ENCODE assay signal across 20 mouse cellular contexts in the genomic region with DNA sequence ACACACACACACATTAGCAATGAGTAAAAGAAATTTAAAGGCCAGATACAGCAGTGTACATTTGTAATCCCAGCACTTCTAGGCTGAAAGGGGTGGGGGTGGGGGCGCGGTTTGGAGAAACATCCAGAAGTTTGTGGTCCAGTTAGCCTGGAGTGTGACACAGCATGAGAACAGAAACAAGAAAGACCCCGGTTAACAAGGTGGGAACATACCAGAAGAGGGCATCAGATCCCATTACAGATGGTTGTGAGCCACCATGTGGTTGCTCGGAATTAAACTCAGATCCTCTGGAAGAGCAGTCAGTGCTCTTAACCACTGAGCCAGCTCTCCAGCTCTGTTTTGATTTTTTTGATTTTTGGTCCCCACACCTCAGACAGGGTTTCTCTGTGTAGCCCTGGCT. TPM values are rescaled to one million over a fixed set of nuclear protein-coding genes. Genes with fewer than 3 reads are reported as not detected.
DNase-seq lines count a peak whose midpoint lies in the region; ATAC-seq and TF ChIP-seq lines count a peak whose summit lies in the region.
"Had no signal": no experiment of that assay in that cellular context is flagged by ENCODE, and none has a peak within 500 bp of the region (broad histone marks: within the 10 kb centered on the region; RNA-seq: fewer than 3 reads in every experiment).

No protein-coding gene starts in this region.

- WGBS in forebrain, postnatal 0 days: 43% methylated on average over 4 of the region's 4 CpGs
- 58% methylated on average over 4 of the region's 4 CpGs for WGBS in forebrain, embryonic 11.5 days
- WGBS in stomach, postnatal 0 days: 40% methylated on average over 4 of the region's 4 CpGs

- no peaks in the 10 kb centered on the region for H3K36me3 ChIP-seq in forebrain, postnatal 0 days (ENCODE audit: insufficient read depth)
- no peaks in the 10 kb centered on the region for H3K36me3 ChIP-seq in forebrain, embryonic 11.5 days (ENCODE audit: control insufficient read depth, insufficient read depth, low read length)
- H3K36me3 ChIP-seq in MEL (ENCODE audit: control insufficient read depth in 1 of 2, insufficient read depth in 2 of 2, low read length in 2 of 2): no peaks in the 10 kb centered on the region
- H3K36me3 ChIP-seq in stomach, postnatal 0 days (ENCODE audit: control insufficient read depth, insufficient read depth, low read length): no peaks in the 10 kb centered on the region
- H3K36me3 ChIP-seq: embryonic facial prominence, embryonic 13.5 days; hindbrain, embryonic 13.5 days had no signal

- no peak overlapping the region for H3K27ac ChIP-seq in forebrain, postnatal 0 days (ENCODE audit: low read depth, low read length)
- H3K27ac ChIP-seq in forebrain, embryonic 11.5 days (ENCODE audit: low read depth, low read length): no peak overlapping the region
- H3K27ac ChIP-seq in layer of hippocampus, adult 2 months: no peak overlapping the region
- H3K27ac ChIP-seq in MEL (ENCODE audit: control insufficient read depth, low read depth, low read length): no peak overlapping the region
- H3K27ac ChIP-seq in stomach, postnatal 0 days (replicated peaks): no peak overlapping the region
- no peak overlapping the region for H3K27ac ChIP-seq in gastrocnemius, adult 2 months
- H3K27ac ChIP-seq: embryonic facial prominence, embryonic 13.5 days; forebrain, embryonic 13.5 days; hindbrain, embryonic 13.5 days had no signal

- TF ChIP-seq RAD21 in MEL (IDR thresholded peaks at IDR 0.05; ENCODE audit: low read depth, low read length): no peak

- H3K4me1 ChIP-seq in forebrain, postnatal 0 days (ENCODE audit: insufficient read depth): no peaks in the 10 kb centered on the region
- peaks cover 10% of the 10 kb centered on the region; the same call in 1 of the 2 replicates for H3K4me1 ChIP-seq in forebrain, embryonic 11.5 days (replicated peaks; ENCODE audit: control insufficient read depth, insufficient read depth, low read length)
- no peaks in the 10 kb centered on the region for H3K4me1 ChIP-seq in MEL (ENCODE audit: control insufficient read depth in 1 of 2, insufficient read depth in 2 of 2, low read length in 2 of 2)
- H3K4me1 ChIP-seq in stomach, postnatal 0 days (replicated peaks; ENCODE audit: control insufficient read depth, insufficient read depth): peaks cover 13% of the 10 kb centered on the region

- no peaks in the 10 kb centered on the region for H3K9me3 ChIP-seq in forebrain, postnatal 0 days (ENCODE audit: low read length)
- H3K9me3 ChIP-seq in forebrain, embryonic 11.5 days (ENCODE audit: control insufficient read depth, low read length): no peaks in the 10 kb centered on the region
- no peaks in the 10 kb centered on the region for H3K9me3 ChIP-seq in MEL (replicated peaks; ENCODE audit: insufficient read depth, low read length)
- no peaks in the 10 kb centered on the region for H3K9me3 ChIP-seq in stomach, postnatal 0 days (ENCODE audit: control insufficient read depth, low read length)
- H3K9me3 ChIP-seq: forebrain, embryonic 13.5 days; hindbrain, embryonic 13.5 days had no signal

- TF ChIP-seq POLR2A in MEL (IDR thresholded peaks at IDR 0.05; ENCODE audit: control insufficient read depth in 1 of 2, insufficient read depth in 1 of 2, low read depth in 1 of 2, low read length in 2 of 2, poor library complexity in 1 of 2): no peak

- H3K9ac ChIP-seq in forebrain, postnatal 0 days: no peak overlapping the region
- no peak overlapping the region for H3K9ac ChIP-seq in forebrain, embryonic 11.5 days (ENCODE audit: low read length)
- H3K9ac ChIP-seq in MEL (ENCODE audit: control insufficient read depth, low read depth, low read length, poor library complexity, severe bottlenecking): no peak overlapping the region
- no peak overlapping the region for H3K9ac ChIP-seq in stomach, postnatal 0 days (ENCODE audit: low read length)
- H3K9ac ChIP-seq: embryonic facial prominence, embryonic 13.5 days; forebrain, embryonic 13.5 days; hindbrain, embryonic 13.5 days had no signal

- peak; percentile 28; the same call in 1 of the 2 replicates for TF ChIP-seq CTCF in forebrain, postnatal 0 days (IDR thresholded peaks at IDR 0.05; ENCODE audit: low read depth)
- TF ChIP-seq CTCF in layer of hippocampus, adult 2 months (conservative IDR thresholded peaks at IDR 0.05): peak; percentile 24; the same call in 1 of the 2 replicates
- peak in 1 of 3 experiments; percentile 30; a peak in 1 of 6 replicates for TF ChIP-seq CTCF in MEL (IDR thresholded peaks at IDR 0.05 in 2 of 3, conservative IDR thresholded peaks at IDR 0.05 in 1 of 3; ENCODE audit: control insufficient read depth in 1 of 3, insufficient read depth in 1 of 3, low read depth in 2 of 3, low read length in 3 of 3, poor library complexity in 1 of 3, severe bottlenecking in 1 of 3)
- TF ChIP-seq CTCF in stomach, postnatal 0 days (IDR thresholded peaks at IDR 0.05; ENCODE audit: low read depth): peak; percentile 40
- TF ChIP-seq CTCF in gastrocnemius, adult 2 months (IDR thresholded peaks at IDR 0.05): no peak

- no peak for DNase-seq in forebrain, postnatal 0 days
- no peak for DNase-seq in forebrain, embryonic 11.5 days (ENCODE audit: low spot score)
- no peak for DNase-seq in layer of hippocampus, adult 2 months (ENCODE audit: low spot score in 2 of 2)
- no peak for DNase-seq in layer of hippocampus, adult 9-10 months (ENCODE audit: low spot score)
- no peak for DNase-seq in MEL (ENCODE audit: low read depth, low spot score)
- no peak for DNase-seq in stomach, postnatal 0 days (ENCODE audit: low spot score)
- no peak for DNase-seq in gastrocnemius, adult 2 months
- DNase-seq: adrenal gland, postnatal 14 days; cerebellum, adult 11-12 months; cerebellum, adult 9-10 months; cerebellum, postnatal 36 days; gastrocnemius, postnatal 36 days; heart, adult 11 months; heart, postnatal 10 days; heart, postnatal 4 days had no signal

- no peaks in the 10 kb centered on the region for H3K27me3 ChIP-seq in forebrain, postnatal 0 days (ENCODE audit: insufficient read depth, low read length)
- H3K27me3 ChIP-seq in forebrain, embryonic 11.5 days (ENCODE audit: control insufficient read depth, insufficient read depth, low read length): no peaks in the 10 kb centered on the region
- peaks cover 8 to 11% of the 10 kb centered on the region in 2 experiments for H3K27me3 ChIP-seq in MEL (ENCODE audit: control insufficient read depth in 1 of 2, insufficient read depth in 2 of 2, low read length in 2 of 2)
- H3K27me3 ChIP-seq in stomach, postnatal 0 days (ENCODE audit: control insufficient read depth, insufficient read depth, low read length): no peaks in the 10 kb centered on the region
- H3K27me3 ChIP-seq: forebrain, embryonic 13.5 days had no signal

- no peak for TF ChIP-seq EP300 in MEL (IDR thresholded peaks at IDR 0.05; ENCODE audit: low read depth in 1 of 2, low read length in 2 of 2)
- no peak for TF ChIP-seq EP300 in stomach, postnatal 0 days (optimal IDR thresholded peaks at IDR 0.05)

- no peak overlapping the region for H3K4me3 ChIP-seq in forebrain, postnatal 0 days (ENCODE audit: low read depth, low read length)
- no peak overlapping the region for H3K4me3 ChIP-seq in forebrain, embryonic 11.5 days (ENCODE audit: low read depth, low read length)
- no peak overlapping the region for H3K4me3 ChIP-seq in layer of hippocampus, adult 2 months
- no peak overlapping the region for H3K4me3 ChIP-seq in MEL (ENCODE audit: control insufficient read depth in 1 of 2, insufficient read depth in 1 of 2, low read depth in 2 of 2, low read length in 2 of 2)
- no peak overlapping the region for H3K4me3 ChIP-seq in stomach, postnatal 0 days (ENCODE audit: low read depth, low read length)
- no peak overlapping the region for H3K4me3 ChIP-seq in gastrocnemius, adult 2 months
- H3K4me3 ChIP-seq: embryonic facial prominence, embryonic 13.5 days; forebrain, embryonic 13.5 days; hindbrain, embryonic 13.5 days had no signal

- intact Hi-C loops in gastrocnemius, adult 2 months (cut with DNase I): no loop called here

- no peaks in the 10 kb centered on the region for H3K79me2 ChIP-seq in MEL (ENCODE audit: control insufficient read depth, insufficient read depth, low read length, poor library complexity)

- ATAC-seq in forebrain, postnatal 0 days: no peak
- no peak for ATAC-seq in forebrain, embryonic 11.5 days (replicated peaks; ENCODE audit: low FRiP score)
- ATAC-seq in stomach, postnatal 0 days (ENCODE audit: low FRiP score, low TSS enrichment): no peak
- ATAC-seq: forebrain, embryonic 13.5 days had no signal

- no peak overlapping the region for H3K4me2 ChIP-seq in forebrain, postnatal 0 days (ENCODE audit: low read depth)
- no peak overlapping the region for H3K4me2 ChIP-seq in forebrain, embryonic 11.5 days (ENCODE audit: low read depth, low read length, severe bottlenecking)
- H3K4me2 ChIP-seq in stomach, postnatal 0 days (replicated peaks; ENCODE audit: low read depth): no peak overlapping the region
- H3K4me2 ChIP-seq: forebrain, embryonic 13.5 days; hindbrain, embryonic 13.5 days had no signal

RNA-seq across cellular contexts. Expression of a gene that starts 1.8 kb away (rescaled TPM):
- not detected in 2 replicates for total RNA-seq in forebrain, postnatal 0 days (2014; rRNA removed)
- not detected in 2 replicates for polyA plus RNA-seq in forebrain, postnatal 0 days (2015; fragmentation: Nextera tagmentation; extraction: Ambion mirVana)
- polyA plus RNA-seq in forebrain, embryonic 11.5 days (2014; fragmentation: Nextera tagmentation; extraction: Ambion mirVana): 0.77 and 0.80 TPM in 2 replicates
- total RNA-seq in layer of hippocampus, adult 2 months (2021): not detected
- total RNA-seq in MEL (2012; rRNA removed): not detected in 2 replicates
- not detected for polyA plus RNA-seq in MEL (2012; ENCODE audit: insufficient read depth in 1 of 2, insufficient read length in 2 of 2, low read depth in 1 of 2, low replicate concordance in 2 of 2, missing spikeins in 1 of 2)
- polyA plus RNA-seq in stomach, postnatal 0 days (2015; fragmentation: Nextera tagmentation; extraction: Ambion mirVana): 27.4 and 56.0 TPM in 2 replicates
- total RNA-seq in gastrocnemius, adult 2 months (2021): not detected
- total RNA-seq: adrenal gland, adult 18-20 months; adrenal gland, postnatal 14 days; gastrocnemius, adult 8-10 months; gastrocnemius, postnatal 36 days; heart, postnatal 10 days; heart, postnatal 4 days had no signal
- polyA plus RNA-seq: forebrain, embryonic 13.5 days; hindbrain, embryonic 13.5 days had no signal

RNA-seq across cellular contexts. Expression of a gene that starts 17.8 kb away (rescaled TPM):
- 0.19 TPM in 1 of 2 replicates, not detected in the other for total RNA-seq in forebrain, postnatal 0 days (2014; rRNA removed)
- not detected in 2 replicates for polyA plus RNA-seq in forebrain, postnatal 0 days (2015; fragmentation: Nextera tagmentation; extraction: Ambion mirVana)
- polyA plus RNA-seq in forebrain, embryonic 11.5 days (2014; fragmentation: Nextera tagmentation; extraction: Ambion mirVana): not detected in 2 replicates
- total RNA-seq in layer of hippocampus, adult 2 months (2021): not detected
- total RNA-seq in MEL (2012; rRNA removed): not detected in 2 replicates
- polyA plus RNA-seq in MEL (2012; ENCODE audit: insufficient read depth in 1 of 2, insufficient read length in 2 of 2, low read depth in 1 of 2, low replicate concordance in 2 of 2, missing spikeins in 1 of 2): not detected
- 22.8 and 27.7 TPM in 2 replicates for polyA plus RNA-seq in stomach, postnatal 0 days (2015; fragmentation: Nextera tagmentation; extraction: Ambion mirVana)
- total RNA-seq in gastrocnemius, adult 2 months (2021): not detected
- total RNA-seq: gastrocnemius, adult 8-10 months; gastrocnemius, postnatal 36 days had no signal
- polyA plus RNA-seq: forebrain, embryonic 13.5 days had no signal

RNA-seq across cellular contexts. Expression of a gene that starts 27.7 kb away (rescaled TPM):
- total RNA-seq in forebrain, postnatal 0 days (2014; rRNA removed): 8.5 and 11.5 TPM in 2 replicates
- 5.8 and 9.0 TPM in 2 replicates for polyA plus RNA-seq in forebrain, postnatal 0 days (2015; fragmentation: Nextera tagmentation; extraction: Ambion mirVana)
- polyA plus RNA-seq in forebrain, embryonic 11.5 days (2014; fragmentation: Nextera tagmentation; extraction: Ambion mirVana): 4.3 and 7.2 TPM in 2 replicates
- 1 to 10 TPM; 2.9 to 4.2 TPM for total RNA-seq in layer of hippocampus, adult 2 months (2021)
- total RNA-seq in MEL (2012; rRNA removed): 1.4 and 1.6 TPM in 2 replicates
- polyA plus RNA-seq in MEL (2012; ENCODE audit: insufficient read depth in 1 of 2, insufficient read length in 2 of 2, low read depth in 1 of 2, low replicate concordance in 2 of 2, missing spikeins in 1 of 2): 1 to 10 TPM in 1 of 2 experiments, not detected in 1; 2.5 TPM
- polyA plus RNA-seq in stomach, postnatal 0 days (2015; fragmentation: Nextera tagmentation; extraction: Ambion mirVana): 4.0 and 4.7 TPM in 2 replicates
- 10 to 100 TPM; 25.0 to 28.8 TPM for total RNA-seq in gastrocnemius, adult 2 months (2021)
